Mouse (Mus musculus) CH12.LX (cell line): ENCODE data around the gene Uvrag. TPM values are rescaled to one million over a fixed set of nuclear protein-coding genes. Genes with fewer than 3 reads are reported as not detected.

Source experiments
- DNase-seq: peaks from one replicate; pipeline ENCODE4 v3.0.0-alpha.2; 2013; ENCODE audit errors: extremely low read depth
- H3K27ac ChIP-seq: 2 replicates; pipeline ENCODE4 v1.5.1; 2012; ENCODE audit warnings: low read depth, mild to moderate bottlenecking, control low read depth, moderate library complexity; ENCODE audit not compliant: insufficient read depth
- H3K27me3 ChIP-seq: replicated peaks from 2 replicates; pipeline ENCODE3; 2012; ENCODE audit warnings: inconsistent platforms
- H3K36me3 ChIP-seq, 2 experiments: replicated peaks in 1 of 2; 2 replicates each; pipeline versions ENCODE3 to v1.6.1; 2012; ENCODE audit warnings: inconsistent platforms in 1 of 2, low read length in 1 of 2, mild to moderate bottlenecking in 1 of 2, mixed read lengths in 1 of 2, moderate library complexity in 1 of 2; ENCODE audit not compliant: control insufficient read depth in 1 of 2, insufficient read depth in 1 of 2
- H3K4me1 ChIP-seq, 2 experiments: 2 replicates each; pipeline ENCODE4 v1.6.1; 2012; ENCODE audit warnings: inconsistent platforms in 1 of 2, moderate library complexity in 1 of 2; ENCODE audit not compliant: insufficient read depth in 2 of 2, control insufficient read depth in 1 of 2
- H3K4me2 ChIP-seq: 2 replicates; pipeline ENCODE4 v1.6.1; 2012; ENCODE audit warnings: low read depth, mild to moderate bottlenecking, control low read depth; ENCODE audit not compliant: poor library complexity, insufficient read depth, severe bottlenecking
- H3K4me3 ChIP-seq, 3 experiments: fragments of 150-350 bp in 1 of 3; sonication (generic) in 1 of 3; replicated peaks in 1 of 3; 2 replicates each; pipeline versions ENCODE3 to v1.5.1; 2011 to 2012; ENCODE audit warnings: low read depth in 2 of 3, low read length in 2 of 3, mild to moderate bottlenecking in 2 of 3, moderate library complexity in 2 of 3, control low read depth in 1 of 3, improper control_type of control experiment in 1 of 3, inconsistent platforms in 1 of 3, mixed read lengths in 1 of 3; ENCODE audit not compliant: poor library complexity in 1 of 3
- H3K79me2 ChIP-seq: replicated peaks from 2 replicates; pipeline ENCODE4 v1.6.1; 2012; ENCODE audit warnings: mild to moderate bottlenecking, moderate library complexity; ENCODE audit not compliant: control insufficient read depth, poor library complexity, insufficient read depth, severe bottlenecking; ENCODE audit errors: extremely low read depth
- H3K9ac ChIP-seq: 2 replicates; pipeline ENCODE4 v1.6.1; 2012; ENCODE audit warnings: low read depth, mild to moderate bottlenecking, control low read depth, moderate library complexity; ENCODE audit not compliant: insufficient read depth
- H3K9me3 ChIP-seq: replicated peaks from 2 replicates; pipeline ENCODE3; 2012; ENCODE audit warnings: low read length, inconsistent platforms, mixed read lengths
- CHD2 ChIP-seq: IDR thresholded peaks from 2 replicates; pipeline ENCODE4 v1.6.1; 2011; ENCODE audit warnings: low read length, improper control_type of control experiment
- CTCF ChIP-seq, 2 experiments: IDR thresholded peaks in 1 of 2; conservative IDR thresholded peaks in 1 of 2; 2 replicates each; pipeline ENCODE4 v1.5.1; 2011 to 2012; ENCODE audit warnings: low read depth in 2 of 2, low read length in 2 of 2, improper control_type of control experiment in 1 of 2, inconsistent platforms in 1 of 2, mild to moderate bottlenecking in 1 of 2, moderate library complexity in 1 of 2
- E2F4 ChIP-seq: IDR thresholded peaks from 2 replicates; pipeline ENCODE4 v1.6.1; 2011; ENCODE audit warnings: low read depth, low read length, improper control_type of control experiment; ENCODE audit not compliant: insufficient replicate concordance
- GABPA ChIP-seq: IDR thresholded peaks from 2 replicates; pipeline ENCODE4 v1.6.1; 2012; ENCODE audit warnings: low read depth, low read length, improper control_type of control experiment, inconsistent platforms; ENCODE audit not compliant: insufficient replicate concordance
- MAX ChIP-seq: IDR thresholded peaks from 2 replicates; pipeline ENCODE4 v1.6.1; 2011; ENCODE audit warnings: low read length, improper control_type of control experiment
- MAZ ChIP-seq: IDR thresholded peaks from 2 replicates; pipeline ENCODE4 v1.6.1; 2012; ENCODE audit warnings: low read depth, mild to moderate bottlenecking, inconsistent platforms, low read length, improper control_type of control experiment, moderate library complexity
- MEF2A ChIP-seq: IDR thresholded peaks from 2 replicates; pipeline ENCODE4 v1.6.1; 2014; ENCODE audit warnings: low read depth, mild to moderate bottlenecking, inconsistent platforms, low read length, improper control_type of control experiment, borderline replicate concordance
- NRF1 ChIP-seq: IDR thresholded peaks from 2 replicates; pipeline ENCODE4 v1.6.1; 2014; ENCODE audit warnings: low read depth, mild to moderate bottlenecking, inconsistent platforms, low read length, improper control_type of control experiment, moderate library complexity
- POLR2A ChIP-seq: IDR thresholded peaks from 2 replicates; pipeline ENCODE4 v1.6.1; 2011; ENCODE audit warnings: low read depth, mild to moderate bottlenecking, improper control_type of control experiment, low read length
- RAD21 ChIP-seq: IDR thresholded peaks from 2 replicates; pipeline ENCODE4 v1.6.1; 2011; ENCODE audit warnings: low read depth, mild to moderate bottlenecking, low read length, improper control_type of control experiment, moderate library complexity
- SIN3A ChIP-seq: IDR thresholded peaks from 2 replicates; pipeline ENCODE4 v1.6.1; 2012; ENCODE audit warnings: low read length, improper control_type of control experiment, inconsistent platforms
- TBP ChIP-seq: conservative IDR thresholded peaks from 2 replicates; pipeline ENCODE4 v1.6.1; 2011; ENCODE audit warnings: low read depth, low read length, improper control_type of control experiment
- TCF12 ChIP-seq: IDR thresholded peaks from 2 replicates; pipeline ENCODE4 v1.6.1; 2014; ENCODE audit warnings: low read depth, mild to moderate bottlenecking, inconsistent platforms, low read length, improper control_type of control experiment
- UBTF ChIP-seq: IDR thresholded peaks from 2 replicates; pipeline ENCODE4 v1.6.1; 2012; ENCODE audit warnings: low read depth, mild to moderate bottlenecking, inconsistent platforms, low read length, improper control_type of control experiment, moderate library complexity
- ZC3H11A ChIP-seq: IDR thresholded peaks from 2 replicates; pipeline ENCODE4 v1.6.1; 2012; ENCODE audit warnings: low read depth, mild to moderate bottlenecking, inconsistent platforms, low read length, improper control_type of control experiment
- ZMIZ1 ChIP-seq: IDR thresholded peaks from 2 replicates; pipeline ENCODE4 v1.6.1; 2012; ENCODE audit warnings: low read depth, mild to moderate bottlenecking, inconsistent platforms, low read length, improper control_type of control experiment
- dilution Hi-C: fragments of 300-500 bp; cut with MboI; formaldehyde crosslinking; loops from 2 replicates; pipeline ENCODE4 v1.14.3; 2020; ENCODE audit warnings: low sequenced_read_pairs; ENCODE audit not compliant: extremely low pct_unique_long_range_greater_than_20kb, extremely low pct_ligation_motif_present
- in situ Hi-C: fragments of 300-500 bp; cut with MboI; formaldehyde crosslinking; loops from 3 replicates; pipeline ENCODE4 v1.14.3; 2019; ENCODE audit warnings: low sequenced_read_pairs, low pct_ligation_motif_present, low pct_unique_long_range_greater_than_20kb, mixed read lengths
- polyA plus RNA-seq: library from polyadenylated mRNA; unstranded; fragments of >175 nt; gene quantifications from 2 replicates; pipeline ENCODE4 v1.2.1, GENCODE M21; 2012; ENCODE audit warnings: low read depth; ENCODE audit not compliant: insufficient read length
- total RNA-seq, 2 experiments: library from RNA; depleted of rRNA; stranded (reverse); fragments of 300-350 nt in 1 of 2; fragments of >200 nt in 1 of 2; gene quantifications; 2 replicates each; pipeline ENCODE4 v1.2.3; 2012 to 2014

Uvrag gene
- total and polyA plus RNA-seq, 3 experiments = 20.6 to 47.4 (median 37.5) TPM

GRCm38 (mm10) chr7:98863969-98864718, 276.8 kb downstream of the Uvrag start:
- H3K9me3 ChIP-seq = no peaks in the 10 kb centered on the region
- no peak overlapping the region for H3K4me3 ChIP-seq
- no peaks in the 10 kb centered on the region for H3K36me3 ChIP-seq
- DNase-seq = no peak
- in situ Hi-C loops = no loop called here
- no peak overlapping the region for H3K27ac ChIP-seq
- TF ChIP-seq NRF1 = no peak
- 0 out of 2 replicates have a peak, but pooled peaks have one; percentile 13 for TF ChIP-seq TCF12
- TF ChIP-seq CHD2 = 0 out of 2 replicates have a peak, but pooled peaks have one; percentile 35
- dilution Hi-C loops = no loop called here
- no peak overlapping the region for H3K4me2 ChIP-seq
- no peak overlapping the region for H3K9ac ChIP-seq
- H3K79me2 ChIP-seq = no peaks in the 10 kb centered on the region
- H3K27me3 ChIP-seq = peaks cover 12% of the 10 kb centered on the region
- peaks cover 21 to 51% of the 10 kb centered on the region in 2 experiments for H3K4me1 ChIP-seq

- Histone ChIP-seq H3K79me2 (no peaks in the 10 kb centered on the region), H3K9me3 (no peaks in the 10 kb centered on the region), H3K9ac (no peak overlapping the region), H3K4me3 (no peak overlapping the region), H3K4me1 (peaks cover 17 to 40% of the 10 kb centered on the region in 2 experiments), H3K36me3 (no peaks in the 10 kb centered on the region), H3K27ac (no peak overlapping the region), H3K4me2 (no peak overlapping the region), H3K27me3 (peaks cover 20% of the 10 kb centered on the region)
- in situ Hi-C loops (no loop called here), dilution Hi-C loops (no loop called here)
- TF ChIP-seq GABPA (no peak), ZC3H11A (no peak), TCF12 (peak; percentile 66), RAD21 (no peak; the same call in 1 of the 2 replicates), SIN3A (no peak), E2F4 (no peak), TBP (no peak), MAZ (no peak), MEF2A (peak; percentile 0; the same call in 1 of the 2 replicates), UBTF (no peak), POLR2A (no peak), ZMIZ1 (no peak), MAX (no peak), CTCF (conservative IDR thresholded peaks at IDR 0.05 in 1 of 2, IDR thresholded peaks at IDR 0.05 in 1 of 2; ENCODE audit: low read depth in 2 of 2, low read length in 2 of 2) (0 out of 4 replicates have a peak, but pooled peaks of 1 of the 2 experiments have one; percentile 7)
- DNase-seq = peak; percentile 37
Measured at GRCm38 (mm10) chr7:98862994-98863393, 277.9 kb downstream of the Uvrag start.
